Mouse (Mus musculus) kidney, postnatal 25 days (tissue): ENCODE measurements at regions not wholly inside any gene's neighbourhood (a gene's known extent, or its start where the extent isn't known, plus 50 kb on each side); places are given as distances from the start of the nearest gene placed in this dataset.

Source experiments
- DNase-seq, 2 experiments: peaks; one replicate each; pipeline ENCODE4 v3.0.0; 2021; ENCODE audit warnings: mixed read lengths in 2 of 2

GRCm38 (mm10) chr3:150752787-150753186 is 684.9 kb upstream of the Adgrl4 start:
- DNase-seq, result no peak

- no peak for DNase-seq
Observed at GRCm38 (mm10) chr3:150759854-150760253, 677.8 kb upstream of the Adgrl4 start.

- DNase-seq, result no peak
Observed at GRCm38 (mm10) chr3:150784576-150784975, 653.1 kb upstream of the Adgrl4 start.

GRCm38 (mm10) chr3:150817807-150818206 is 619.9 kb upstream of the Adgrl4 start:
- no peak for DNase-seq

GRCm38 (mm10) chr3:150819369-150819768 is 618.3 kb upstream of the Adgrl4 start:
- DNase-seq, result no peak

- DNase-seq, result no peak
Observed at GRCm38 (mm10) chr3:150820039-150820438, 617.6 kb upstream of the Adgrl4 start.

- no peak for DNase-seq
Observed at GRCm38 (mm10) chr3:150846029-150846428, 591.7 kb upstream of the Adgrl4 start.

GRCm38 (mm10) chr3:150852107-150852506 is 585.6 kb upstream of the Adgrl4 start:
- DNase-seq, result no peak

- DNase-seq, result no peak
Observed at GRCm38 (mm10) chr3:150896668-150897067, 541.0 kb upstream of the Adgrl4 start.

GRCm38 (mm10) chr3:150910091-150910490 is 527.6 kb upstream of the Adgrl4 start:
- no peak for DNase-seq

- DNase-seq, result no peak
Observed at GRCm38 (mm10) chr3:150954897-150955296, 482.8 kb upstream of the Adgrl4 start.

- DNase-seq, result no peak
Observed at GRCm38 (mm10) chr3:150999652-151000051, 438.0 kb upstream of the Adgrl4 start.

GRCm38 (mm10) chr3:151000217-151000616 is 437.5 kb upstream of the Adgrl4 start:
- peak; percentile 24 to 38 for DNase-seq

- peak in 1 of 2 experiments; percentile 15 for DNase-seq
Observed at GRCm38 (mm10) chr3:151001881-151002412, 435.7 kb upstream of the Adgrl4 start.

GRCm38 (mm10) chr3:151003524-151003923 is 434.2 kb upstream of the Adgrl4 start:
- no peak for DNase-seq

- DNase-seq, result no peak
Observed at GRCm38 (mm10) chr3:151003990-151004389, 433.7 kb upstream of the Adgrl4 start.

GRCm38 (mm10) chr3:151020014-151020413 is 417.7 kb upstream of the Adgrl4 start:
- no peak for DNase-seq

GRCm38 (mm10) chr3:151057491-151057890 is 380.2 kb upstream of the Adgrl4 start:
- DNase-seq, result no peak

GRCm38 (mm10) chr3:151072322-151072721 is 365.4 kb upstream of the Adgrl4 start:
- DNase-seq, result no peak

- no peak for DNase-seq
Observed at GRCm38 (mm10) chr3:151116831-151117230, 320.9 kb upstream of the Adgrl4 start.

GRCm38 (mm10) chr3:151117583-151118041 is 320.1 kb upstream of the Adgrl4 start:
- DNase-seq, result no peak

- no peak for DNase-seq
Observed at GRCm38 (mm10) chr3:151124131-151124530, 313.6 kb upstream of the Adgrl4 start.

- DNase-seq, result no peak
Observed at GRCm38 (mm10) chr3:151146889-151147288, 290.8 kb upstream of the Adgrl4 start.

- DNase-seq, result no peak
Observed at GRCm38 (mm10) chr3:151153340-151153739, 284.3 kb upstream of the Adgrl4 start.

- no peak for DNase-seq
Observed at GRCm38 (mm10) chr3:151160516-151160915, 277.2 kb upstream of the Adgrl4 start.
